Mouse (Mus musculus) E14TG2a.4 (cell line): ENCODE results near the gene Lpxn.

Experiments used
- CTCF ChIP-seq: conservative IDR thresholded peaks from 2 replicates; pipeline ENCODE4 v1.5.1; 2014; ENCODE audit warnings: low read length
- NANOG ChIP-seq: IDR thresholded peaks from 2 replicates; pipeline ENCODE4 v1.6.1; 2014; ENCODE audit warnings: borderline replicate concordance, low read length, mixed read lengths

GRCm38 (mm10) chr19:12780437-12780836, 15.6 kb upstream of the Lpxn start:
- TF ChIP-seq CTCF: no peak
- TF ChIP-seq NANOG: no peak
